Mouse (Mus musculus) kidney, adult 2 months (tissue): Measurements from ENCODE around the gene Gm10642.

Source experiments
- CTCF ChIP-seq: fragments of 200-500 bp; conservative IDR thresholded peaks from 2 replicates; pipeline ENCODE4 v1.5.1; 2011; ENCODE audit warnings: low read depth, mild to moderate bottlenecking, control low read depth, low read length, moderate library complexity, mixed read lengths; ENCODE audit not compliant: insufficient read depth, insufficient read length
- POLR2A ChIP-seq: fragments of 200-500 bp; IDR thresholded peaks from one replicate; pipeline ENCODE4 v1.6.1; 2011; ENCODE audit warnings: low read depth, low read length, control low read depth

- TF ChIP-seq CTCF = no peak
- no peak for TF ChIP-seq POLR2A
Observed at GRCm38 (mm10) chr9:70679132-70680091, 23.4 kb downstream of the Gm10642 start.
